Mouse (Mus musculus) liver, embryonic 13.5 days (tissue): ENCODE results near the gene Arhgap32. TPM values are rescaled to one million over a fixed set of nuclear protein-coding genes. Genes with fewer than 3 reads are reported as not detected.

Source experiments
- ATAC-seq: fragments of 200-750 bp; cut with Nextera tagmentation; 2 replicates; pipeline ENCODE4 v1.8.0; 2017; ENCODE audit warnings: low read depth, mild to moderate bottlenecking, moderate number of reproducible peaks, moderate library complexity
- DNase-seq: peaks from one replicate; pipeline ENCODE4 v3.0.0; 2022
- H3K27ac ChIP-seq: fragments of 300-500 bp; sonication (generic); 2 replicates; pipeline ENCODE4 v1.5.1; 2015; ENCODE audit warnings: moderate library complexity, mild to moderate bottlenecking, inconsistent platforms
- H3K27me3 ChIP-seq: fragments of 300-500 bp; sonication (generic); 2 replicates; pipeline ENCODE4 v1.6.1; 2015; ENCODE audit warnings: mild to moderate bottlenecking, inconsistent platforms
- H3K36me3 ChIP-seq: fragments of 300-500 bp; sonication (generic); 2 replicates; pipeline ENCODE4 v1.6.1; 2015; ENCODE audit warnings: mild to moderate bottlenecking, inconsistent platforms
- H3K4me1 ChIP-seq: fragments of 300-500 bp; sonication (generic); replicated peaks from 2 replicates; pipeline ENCODE4 v1.6.1; 2015; ENCODE audit warnings: inconsistent platforms
- H3K4me2 ChIP-seq: fragments of 300-500 bp; sonication (generic); 2 replicates; pipeline ENCODE4 v1.6.1; 2015; ENCODE audit warnings: inconsistent platforms, mild to moderate bottlenecking, moderate library complexity
- H3K4me3 ChIP-seq: fragments of 300-500 bp; sonication (generic); replicated peaks from 2 replicates; pipeline ENCODE4 v1.5.1; 2015; ENCODE audit warnings: mild to moderate bottlenecking, inconsistent platforms
- H3K9ac ChIP-seq: fragments of 300-500 bp; sonication (generic); 2 replicates; pipeline ENCODE4 v1.6.1; 2015; ENCODE audit warnings: mild to moderate bottlenecking, inconsistent platforms
- H3K9me3 ChIP-seq: fragments of 300-500 bp; sonication (generic); replicated peaks from 2 replicates; pipeline ENCODE4 v1.6.1; 2016; ENCODE audit warnings: inconsistent platforms
- WGBS: fragments of 180-500 bp; shearing (Covaris S2); methylation state at CpG from one replicate; pipeline ENCODE4 v1.1.7; 2015; ENCODE audit not compliant: insufficient replicate concordance; 5-methylcytosine and 5-hydroxymethylcytosine counted together
- polyA plus RNA-seq: library from polyadenylated mRNA; unstranded; fragments of >200 nt; fragmentation: Nextera tagmentation; extraction: Ambion mirVana; gene quantifications from 2 replicates; pipeline ENCODE4 v1.2.1, GENCODE M21; 2015

Gene Arhgap32
- polyA plus RNA-seq, 1 experiment from 2014 or later, result 0.28 TPM

DNA sequence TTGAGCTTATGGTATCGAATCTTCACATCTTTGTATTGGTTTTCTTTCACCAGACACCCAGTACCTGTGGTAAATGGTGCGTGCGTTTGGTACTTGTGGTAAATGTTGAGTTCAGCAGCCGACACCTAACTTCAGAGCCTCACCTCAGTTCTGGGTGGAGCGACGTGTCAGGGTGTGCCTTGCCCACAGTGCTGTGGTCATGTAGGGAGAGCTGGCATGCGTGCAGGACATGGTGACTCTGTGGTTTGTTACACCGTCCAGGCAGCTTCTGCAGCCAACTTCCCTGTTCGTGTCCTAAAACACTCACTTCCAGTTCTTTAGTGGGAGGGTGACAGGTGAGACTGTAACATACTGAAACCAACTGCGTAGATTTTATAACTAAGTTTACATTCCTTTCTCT, 123.5 kb downstream of the Arhgap32 start:
- H3K4me1 ChIP-seq, result peaks cover 20% of the 10 kb centered on the region
- H3K27me3 ChIP-seq, result no peaks in the 10 kb centered on the region
- no peaks in the 10 kb centered on the region for H3K9me3 ChIP-seq
- no peaks in the 10 kb centered on the region for H3K36me3 ChIP-seq
- no peak overlapping the region for H3K4me3 ChIP-seq
- DNase-seq (no peak), ATAC-seq (no peak)
- H3K4me2 ChIP-seq, result no peak overlapping the region
- 57% methylated on average over 10 of the region's 10 CpGs for WGBS
- H3K27ac ChIP-seq, result no peak overlapping the region
- no peak overlapping the region for H3K9ac ChIP-seq

DNA sequence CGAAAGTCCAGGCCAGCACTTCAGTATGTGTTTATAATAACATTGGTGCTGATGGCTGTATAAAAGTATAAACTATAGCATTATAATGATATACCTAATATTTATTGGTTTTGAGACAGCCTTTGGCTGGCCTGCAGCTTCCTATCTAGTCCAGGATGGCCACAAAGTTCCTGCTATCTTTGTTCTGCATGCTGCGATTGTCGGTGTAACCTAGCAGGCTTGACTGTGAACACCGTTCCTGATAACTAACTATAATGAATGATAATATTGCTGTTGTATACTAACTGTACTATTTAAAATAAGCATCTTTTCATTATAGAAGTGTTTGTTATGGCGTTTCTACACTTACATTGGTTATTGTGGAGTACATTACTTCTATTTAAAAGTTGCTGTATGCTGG, 124.5 kb downstream of the Arhgap32 start:
- 38% methylated on average over 5 of the region's 5 CpGs for WGBS
- ATAC-seq (0 out of 2 replicates have a peak, but pooled peaks have one; percentile 36), DNase-seq (no peak)
- Histone ChIP-seq H3K9me3 (no peaks in the 10 kb centered on the region), H3K27me3 (no peaks in the 10 kb centered on the region), H3K4me2 (no peak overlapping the region), H3K27ac (no peak overlapping the region), H3K4me1 (peaks cover 20% of the 10 kb centered on the region), H3K36me3 (no peaks in the 10 kb centered on the region), H3K9ac (no peak overlapping the region), H3K4me3 (no peak overlapping the region)

DNA sequence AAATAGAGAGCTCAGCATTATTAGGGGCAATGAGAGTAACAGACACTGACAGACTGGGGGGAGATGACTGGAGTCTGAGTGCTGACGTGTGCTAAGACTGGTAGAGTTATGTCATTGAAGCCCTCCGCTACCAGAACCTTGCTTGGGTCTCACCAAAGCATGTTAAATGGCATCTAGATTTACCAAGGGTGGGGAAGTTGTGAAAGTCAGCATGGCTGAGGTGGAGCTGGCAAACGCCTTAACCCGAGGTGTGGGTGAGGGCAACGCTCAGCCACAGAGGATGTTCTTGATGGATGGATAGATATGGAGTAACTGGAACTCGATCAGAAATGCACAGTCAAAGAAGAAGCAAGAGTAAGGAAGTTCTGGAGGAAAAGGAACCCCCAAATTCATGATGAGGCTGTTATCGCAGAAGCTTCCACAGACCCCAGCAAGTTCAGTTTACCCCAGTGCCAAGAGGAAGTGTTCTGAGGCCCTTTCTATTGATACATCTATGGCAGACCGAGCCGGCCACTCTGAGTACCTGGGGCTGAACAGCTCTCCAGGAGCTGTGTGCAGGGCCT, 125.8 kb downstream of the Arhgap32 start:
- Histone ChIP-seq H3K4me2 (no peak overlapping the region), H3K36me3 (no peaks in the 10 kb centered on the region), H3K4me1 (peaks cover 20% of the 10 kb centered on the region), H3K9ac (no peak overlapping the region), H3K9me3 (no peaks in the 10 kb centered on the region), H3K4me3 (no peak overlapping the region), H3K27ac (no peak overlapping the region), H3K27me3 (no peaks in the 10 kb centered on the region)
- 47% methylated on average over 9 of the region's 9 CpGs for WGBS
- ATAC-seq (no peak), DNase-seq (no peak)

DNA sequence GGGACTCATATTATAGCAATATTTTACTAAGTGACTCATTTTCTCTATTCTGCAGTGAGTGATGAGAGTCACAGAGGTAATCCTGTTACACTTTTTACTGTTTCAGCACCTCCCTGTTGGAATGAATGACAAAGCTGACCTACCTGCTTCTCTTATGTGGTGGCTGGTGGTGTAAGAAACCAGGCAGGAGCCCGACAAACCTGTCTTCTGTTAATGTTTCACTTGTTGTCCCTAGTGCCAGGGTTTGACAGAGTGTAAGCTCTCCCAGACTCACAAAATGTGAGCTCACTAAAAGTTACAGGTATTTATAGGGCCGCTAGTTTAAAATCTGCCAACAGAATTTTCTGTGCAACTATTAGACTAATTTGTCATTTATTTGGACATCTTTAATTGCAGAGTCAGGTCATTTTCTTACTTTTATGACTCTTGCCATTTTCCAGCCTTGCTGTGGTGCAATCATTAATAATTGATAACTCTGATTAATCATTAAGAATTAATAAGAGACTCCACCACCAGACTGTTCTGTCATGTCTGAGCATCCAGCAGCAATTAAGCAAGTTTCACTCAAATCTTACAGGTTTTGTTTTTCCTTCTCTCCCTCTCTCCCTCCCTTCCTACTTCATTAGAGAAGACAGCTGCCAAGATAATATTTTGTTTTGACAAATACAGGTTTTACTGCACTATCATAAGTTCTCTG, 127.1 kb downstream of the Arhgap32 start:
- H3K4me2 ChIP-seq, result no peak overlapping the region
- ATAC-seq (no peak), DNase-seq (no peak)
- H3K9ac ChIP-seq, result no peak overlapping the region
- WGBS, result 48% methylated on average over 2 of the region's 2 CpGs
- H3K27ac ChIP-seq, result no peak overlapping the region
- peaks cover 20% of the 10 kb centered on the region for H3K4me1 ChIP-seq
- H3K9me3 ChIP-seq, result no peaks in the 10 kb centered on the region
- no peak overlapping the region for H3K4me3 ChIP-seq
- no peaks in the 10 kb centered on the region for H3K27me3 ChIP-seq
- H3K36me3 ChIP-seq, result no peaks in the 10 kb centered on the region

DNA sequence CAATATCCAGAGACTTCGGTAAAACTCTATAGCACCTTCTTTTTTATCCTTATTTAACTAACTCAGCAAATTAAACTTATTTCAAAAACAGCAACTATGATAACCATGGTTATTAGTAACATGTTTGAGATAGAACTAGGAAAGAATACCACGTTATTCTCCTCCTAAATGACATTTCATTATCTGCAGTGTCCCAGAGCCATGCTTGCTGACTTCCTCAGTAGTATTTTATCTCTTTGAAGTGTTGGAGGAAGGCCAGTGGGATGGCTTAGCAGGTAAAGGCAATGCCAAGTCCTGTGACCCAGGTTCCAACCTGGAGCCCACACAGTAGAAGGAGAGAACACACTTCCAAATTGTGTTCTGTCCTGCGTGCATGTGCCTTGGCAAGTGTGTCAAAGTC, 129.3 kb downstream of the Arhgap32 start:
- DNase-seq, result no peak
- H3K4me2 ChIP-seq, result no peak overlapping the region
- WGBS, result 59% methylated on average over 3 of the region's 3 CpGs
- no peak overlapping the region for H3K27ac ChIP-seq
- no peak overlapping the region for H3K4me3 ChIP-seq
- peaks cover 14% of the 10 kb centered on the region for H3K4me1 ChIP-seq
- H3K9ac ChIP-seq, result no peak overlapping the region
- no peaks in the 10 kb centered on the region for H3K36me3 ChIP-seq
- no peaks in the 10 kb centered on the region for H3K9me3 ChIP-seq
- no peak for ATAC-seq
- no peaks in the 10 kb centered on the region for H3K27me3 ChIP-seq

DNA sequence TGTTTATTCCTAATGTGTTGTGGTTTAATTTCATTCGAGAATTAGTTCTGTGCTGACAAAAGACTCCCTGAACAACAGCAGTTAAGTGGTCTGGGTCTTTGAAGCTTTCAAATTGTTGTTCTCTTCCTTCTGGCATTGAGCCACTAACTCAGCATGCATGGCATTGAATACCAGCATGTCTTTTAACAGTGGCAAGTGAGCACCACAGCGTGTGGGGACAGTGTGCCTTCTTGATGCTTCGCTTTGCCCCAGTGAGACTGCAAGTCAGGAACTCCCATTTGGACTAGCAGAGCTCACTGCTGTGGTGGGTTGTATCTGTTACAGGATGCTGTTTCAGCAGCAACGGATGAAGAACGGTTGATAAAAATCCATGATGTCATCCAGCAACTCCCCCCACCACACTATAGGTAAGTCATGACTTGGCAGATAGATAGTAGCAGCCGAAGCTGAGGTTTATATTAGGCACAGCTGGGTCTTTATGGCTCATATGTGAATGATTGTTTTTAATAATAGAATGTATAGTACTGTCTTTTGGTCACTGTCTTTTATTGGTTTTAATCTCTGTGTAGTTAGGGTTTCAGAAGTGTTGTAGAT, 130.3 kb downstream of the Arhgap32 start:
- Histone ChIP-seq H3K27me3 (no peaks in the 10 kb centered on the region), H3K9me3 (no peaks in the 10 kb centered on the region), H3K4me1 (peaks cover 5% of the 10 kb centered on the region; the same call in 1 of the 2 replicates), H3K4me2 (no peak overlapping the region), H3K4me3 (no peak overlapping the region), H3K27ac (no peak overlapping the region), H3K9ac (no peak overlapping the region), H3K36me3 (no peaks in the 10 kb centered on the region)
- no peak for DNase-seq
- 54% methylated on average over 6 of the region's 6 CpGs for WGBS
- no peak for ATAC-seq

DNA sequence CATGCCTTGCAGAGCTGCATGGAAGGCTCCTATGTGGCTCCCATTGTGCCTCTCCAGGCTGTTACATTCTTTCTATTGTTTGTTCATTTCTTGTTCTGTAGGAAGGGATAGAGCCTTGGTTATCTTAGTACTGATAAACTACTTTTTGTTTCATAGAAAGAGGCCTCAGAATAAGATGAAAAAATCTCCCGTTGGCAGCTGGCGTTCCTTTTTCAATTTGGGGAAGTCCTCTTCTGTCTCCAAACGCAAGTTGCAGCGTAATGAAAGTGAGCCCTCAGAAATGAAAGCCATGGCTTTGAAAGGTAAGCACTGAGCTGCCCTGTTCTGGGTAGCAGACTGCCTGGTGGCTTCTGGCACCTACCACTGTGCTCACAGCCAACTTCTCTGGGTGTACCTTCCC, 134.6 kb downstream of the Arhgap32 start:
- Histone ChIP-seq H3K36me3 (0 out of 2 replicates have a peak, but pooled peaks cover 4% of the 10 kb centered on the region), H3K4me2 (no peak overlapping the region), H3K27me3 (no peaks in the 10 kb centered on the region), H3K4me3 (no peak overlapping the region), H3K4me1 (no peaks in the 10 kb centered on the region), H3K9me3 (no peaks in the 10 kb centered on the region), H3K27ac (no peak overlapping the region), H3K9ac (no peak overlapping the region)
- ATAC-seq (no peak), DNase-seq (no peak)
- 44% methylated on average over 4 of the region's 4 CpGs for WGBS

DNA sequence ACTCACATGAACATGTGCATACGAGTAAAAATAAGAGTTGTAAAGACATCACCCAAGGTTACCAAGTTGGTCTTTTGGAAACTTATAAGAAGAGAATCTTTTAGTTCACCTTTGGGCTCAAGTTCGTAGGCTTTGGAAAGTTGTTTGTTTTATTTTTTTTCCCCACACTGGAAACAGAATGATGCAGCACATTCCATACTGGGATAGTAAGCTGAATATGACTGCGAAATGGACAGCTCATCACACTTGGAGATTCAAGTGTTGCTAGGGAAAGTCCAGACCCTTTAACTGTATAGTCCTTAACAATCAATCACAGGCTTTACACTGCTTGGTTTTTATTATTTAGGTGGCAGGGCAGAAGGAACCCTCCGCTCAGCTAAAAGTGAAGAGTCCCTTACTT, 137.8 kb downstream of the Arhgap32 start:
- no peak overlapping the region for H3K4me3 ChIP-seq
- no peaks in the 10 kb centered on the region for H3K9me3 ChIP-seq
- no peak overlapping the region for H3K27ac ChIP-seq
- 77% methylated on average over 4 of the region's 4 CpGs for WGBS
- H3K27me3 ChIP-seq, result no peaks in the 10 kb centered on the region
- H3K36me3 ChIP-seq, result 0 out of 2 replicates have a peak, but pooled peaks cover 4% of the 10 kb centered on the region
- no peak overlapping the region for H3K9ac ChIP-seq
- no peak for ATAC-seq
- H3K4me1 ChIP-seq, result no peaks in the 10 kb centered on the region
- DNase-seq, result no peak
- no peak overlapping the region for H3K4me2 ChIP-seq

DNA sequence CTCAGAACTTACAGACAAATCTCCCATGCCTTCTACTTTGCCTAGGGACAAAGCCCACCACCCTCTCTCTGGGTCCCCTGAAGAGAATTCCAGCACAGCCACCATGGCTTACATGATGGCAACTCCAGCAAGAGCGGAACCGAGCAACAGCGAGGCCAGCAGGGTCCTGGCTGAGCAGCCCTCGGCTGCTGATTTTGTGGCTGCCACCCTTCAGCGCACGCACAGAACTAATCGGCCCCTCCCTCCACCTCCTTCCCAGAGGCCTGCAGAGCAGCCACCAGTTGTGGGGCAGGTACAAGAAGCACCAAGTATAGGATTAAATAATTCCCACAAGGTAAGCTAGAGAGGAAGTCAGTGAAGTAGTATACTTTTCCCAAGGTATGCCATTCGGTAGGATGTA, 141.4 kb downstream of the Arhgap32 start:
- DNase-seq (no peak), ATAC-seq (no peak)
- Histone ChIP-seq H3K4me2 (no peak overlapping the region), H3K36me3 (peaks cover 3% of the 10 kb centered on the region; the same call in 1 of the 2 replicates), H3K9ac (no peak overlapping the region), H3K4me1 (no peaks in the 10 kb centered on the region), H3K27me3 (no peaks in the 10 kb centered on the region), H3K9me3 (no peaks in the 10 kb centered on the region), H3K4me3 (no peak overlapping the region), H3K27ac (no peak overlapping the region)
- WGBS, result 76% methylated on average over 8 of the region's 8 CpGs

DNA sequence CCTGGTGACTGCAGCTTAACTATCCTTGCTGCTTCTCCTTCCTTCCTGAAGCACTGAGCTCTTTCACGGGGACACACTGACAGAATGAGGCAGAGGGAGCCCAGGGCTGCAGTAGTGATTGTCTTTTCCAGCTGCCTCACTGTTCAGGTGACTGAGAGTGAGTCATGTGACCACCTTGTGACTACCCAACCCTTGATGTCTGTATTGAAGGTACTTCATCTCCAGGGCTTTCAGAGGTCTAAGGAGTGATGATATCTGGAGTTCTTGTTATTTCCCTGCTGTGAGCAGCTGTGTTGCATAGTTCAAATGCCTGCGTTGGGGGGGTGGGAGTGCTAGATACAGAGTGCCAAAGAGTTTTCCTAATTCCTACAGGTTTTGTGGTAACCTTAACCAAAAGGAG, 141.9 kb downstream of the Arhgap32 start:
- Histone ChIP-seq H3K27ac (no peak overlapping the region), H3K27me3 (no peaks in the 10 kb centered on the region), H3K4me1 (no peaks in the 10 kb centered on the region), H3K9ac (no peak overlapping the region), H3K9me3 (no peaks in the 10 kb centered on the region), H3K36me3 (peaks cover 3% of the 10 kb centered on the region; the same call in 1 of the 2 replicates), H3K4me3 (no peak overlapping the region), H3K4me2 (no peak overlapping the region)
- no peak for ATAC-seq
- no peak for DNase-seq
- 59% methylated on average over 2 of the region's 2 CpGs for WGBS

DNA sequence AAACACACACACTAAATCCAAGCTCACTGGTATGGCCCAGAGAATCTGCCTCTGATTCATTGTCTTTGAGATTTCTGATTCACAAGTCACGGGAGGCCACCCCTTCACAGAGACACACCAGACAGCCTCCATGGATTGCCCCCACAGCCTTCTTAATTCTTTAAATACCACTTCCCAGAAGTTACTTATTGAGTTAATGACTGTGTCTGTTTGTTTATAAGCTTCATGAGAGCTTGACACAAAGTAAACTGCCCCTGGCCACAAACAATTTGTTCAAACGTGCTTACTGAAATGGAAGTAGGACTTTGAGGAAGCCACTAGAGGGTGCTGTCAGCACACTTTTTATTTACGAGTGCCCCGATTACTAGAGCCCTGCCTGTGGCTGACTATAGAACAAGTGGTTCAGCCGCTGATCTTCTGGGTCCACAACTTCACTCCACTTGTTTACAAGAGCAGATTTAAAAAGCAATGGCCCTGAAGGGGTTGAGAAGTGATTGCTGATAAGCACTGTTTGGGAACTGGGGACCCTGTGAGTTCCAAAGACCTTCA, 156.0 kb downstream of the Arhgap32 start:
- no peaks in the 10 kb centered on the region for H3K9me3 ChIP-seq
- no peak overlapping the region for H3K4me3 ChIP-seq
- no peak overlapping the region for H3K9ac ChIP-seq
- DNase-seq (peak; percentile 20), ATAC-seq (no peak)
- no peaks in the 10 kb centered on the region for H3K27me3 ChIP-seq
- no peak overlapping the region for H3K4me2 ChIP-seq
- no peaks in the 10 kb centered on the region for H3K4me1 ChIP-seq
- no peak overlapping the region for H3K27ac ChIP-seq
- H3K36me3 ChIP-seq, result no peaks in the 10 kb centered on the region
- WGBS, result 17% methylated on average over 5 of the region's 5 CpGs
